Mouse (Mus musculus): ENCODE measurements around the gene Slc38a8.

Gene Slc38a8

DNA sequence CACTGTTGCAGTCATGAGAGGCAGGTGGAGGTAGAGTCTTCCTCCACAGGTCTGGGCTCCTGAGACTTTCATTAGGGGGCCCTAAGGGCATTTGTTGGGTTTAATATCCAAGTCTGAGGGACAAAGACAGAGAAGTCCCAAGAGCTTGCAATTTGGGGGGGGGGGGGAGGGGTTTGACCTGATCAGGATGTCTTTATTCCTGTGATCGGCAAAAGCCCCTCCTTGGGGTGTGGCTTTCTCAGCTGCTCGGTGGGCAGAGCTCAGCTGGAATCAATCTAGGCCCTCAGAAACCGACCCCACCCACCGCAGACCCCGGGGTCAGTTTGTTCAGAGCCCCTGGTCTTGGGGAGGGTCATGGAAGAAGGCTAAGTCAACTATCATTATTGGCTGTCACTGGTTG is at the start of gene Slc38a8:
TSS of gene Slc38a8 (minus strand) at position 101 of the 400 bp plus-strand sequence.
- DNase-seq (ENCODE audit: low spot score in 2 of 2) = no peak

DNA sequence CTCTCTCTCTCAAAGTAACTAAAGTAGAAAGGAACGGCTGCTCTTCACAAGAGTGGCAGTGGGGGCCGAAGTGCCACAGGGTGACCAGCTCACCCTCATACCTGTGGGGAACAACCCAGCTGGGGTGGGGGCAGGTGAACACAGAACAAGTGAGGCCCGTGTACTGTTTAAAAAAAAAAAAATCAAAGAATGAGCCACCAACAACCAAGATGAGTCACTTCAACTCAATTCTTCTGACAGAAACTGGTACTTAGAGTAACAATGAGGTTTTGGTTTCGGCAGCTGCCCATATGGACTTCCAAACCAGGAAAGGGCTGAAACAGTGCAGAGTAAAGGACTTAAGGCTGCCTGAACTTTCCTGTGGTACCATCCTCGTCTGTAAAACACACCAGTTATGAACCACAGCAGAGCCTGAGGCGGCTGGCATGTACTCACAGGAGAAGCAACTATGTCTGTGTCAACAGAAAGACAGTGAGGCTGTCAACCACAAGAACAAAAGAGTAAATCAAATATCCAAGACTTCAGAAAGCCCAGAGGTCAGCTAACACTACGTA is 47.1 kb upstream of the Slc38a8 start:
- no peak for DNase-seq (ENCODE audit: low spot score in 2 of 2)

DNA sequence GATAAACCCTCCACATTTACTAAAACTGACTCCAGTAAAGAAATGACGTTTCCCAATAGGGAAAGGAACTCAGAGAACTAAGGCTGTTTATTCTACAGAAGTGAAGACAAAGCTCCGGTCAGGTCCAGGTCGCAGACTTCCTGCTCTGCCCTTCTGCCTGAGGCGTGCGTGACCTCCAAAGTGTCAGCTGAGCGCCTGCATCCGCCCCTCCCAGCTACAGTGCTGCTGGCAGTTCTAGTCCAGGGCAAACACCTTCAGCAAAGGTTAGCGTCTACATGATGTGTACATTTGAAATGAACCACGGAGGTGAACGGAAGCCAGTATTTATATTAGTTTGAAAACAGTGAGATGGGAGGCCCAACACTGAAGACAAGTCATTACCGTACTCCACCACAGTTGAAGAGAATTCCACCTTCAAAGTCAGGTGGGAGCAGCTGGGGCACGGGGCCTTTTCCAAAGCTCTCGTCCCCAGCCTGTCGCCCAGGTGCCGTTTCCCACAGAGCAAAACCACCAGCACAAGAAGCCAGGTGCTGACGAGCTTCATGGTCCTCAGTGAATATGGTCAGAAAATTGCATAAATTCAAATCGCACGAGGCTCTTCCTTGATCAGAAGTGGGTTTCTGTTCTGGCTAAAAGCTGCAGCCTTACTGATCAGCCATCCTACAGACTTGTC is 45.7 kb upstream of the Slc38a8 start:
- DNase-seq (ENCODE audit: low spot score in 2 of 2) = no peak

DNA sequence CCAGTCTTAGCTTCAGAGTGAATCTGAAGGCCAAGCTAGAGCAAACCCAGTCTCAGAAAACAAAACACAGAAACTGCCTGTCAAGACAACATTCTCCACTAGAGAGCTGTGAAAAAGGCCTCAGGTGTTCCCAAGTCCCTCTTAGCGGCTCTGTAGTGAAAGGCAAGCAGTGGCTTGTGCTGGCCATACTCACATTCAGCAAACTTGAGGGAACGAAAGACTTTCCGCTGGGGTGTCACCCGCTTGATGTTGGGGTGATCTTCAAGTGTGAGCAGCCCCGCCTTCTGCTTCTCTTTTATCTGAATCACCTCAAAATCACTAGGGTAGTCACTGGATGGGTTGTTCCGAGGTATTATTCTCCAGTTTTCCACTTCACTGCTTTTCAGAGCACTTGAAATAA is 44.3 kb upstream of the Slc38a8 start:
- no peak for DNase-seq (ENCODE audit: low spot score in 2 of 2)

DNA sequence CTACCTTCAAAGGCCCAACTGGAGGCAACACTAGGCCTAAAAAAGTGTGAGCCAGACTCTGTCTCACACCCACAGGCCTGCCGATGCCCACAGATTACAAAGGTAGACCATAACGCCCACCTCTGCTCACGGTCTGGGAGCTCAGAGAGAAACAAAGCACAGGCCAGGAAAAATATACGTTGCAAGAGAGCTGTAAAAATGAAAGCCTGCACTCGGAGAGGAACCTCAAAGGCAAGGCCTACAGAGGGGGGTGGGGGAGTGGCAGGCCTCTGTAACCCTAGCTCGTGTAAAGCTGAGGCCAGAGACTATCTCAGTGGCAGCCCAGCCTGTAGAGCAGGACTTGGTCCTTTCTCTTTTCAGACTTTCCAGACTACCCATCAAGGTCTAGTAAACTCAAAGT is 43.7 kb upstream of the Slc38a8 start:
- DNase-seq (ENCODE audit: low spot score in 2 of 2) = no peak

DNA sequence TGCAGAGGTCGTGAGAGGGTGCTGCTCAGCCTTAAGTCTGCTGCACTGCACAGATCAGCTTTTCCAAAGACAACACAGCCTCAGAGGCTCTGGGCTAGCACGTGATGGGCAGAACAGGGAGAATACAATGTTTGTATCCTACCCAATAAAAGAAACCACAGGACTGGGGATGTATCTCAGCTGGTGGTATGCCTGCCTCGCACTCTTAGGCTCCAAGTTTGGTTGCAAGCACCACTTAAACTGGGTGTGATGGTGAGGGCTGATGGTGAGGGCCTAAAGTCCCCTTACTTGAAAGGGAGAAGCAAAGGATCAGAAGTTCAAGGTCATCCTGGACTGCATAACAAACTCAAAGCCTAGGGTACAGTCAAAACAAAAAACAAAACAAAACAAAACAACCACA is 43.1 kb upstream of the Slc38a8 start:
- no peak for DNase-seq (ENCODE audit: low spot score in 2 of 2)

DNA sequence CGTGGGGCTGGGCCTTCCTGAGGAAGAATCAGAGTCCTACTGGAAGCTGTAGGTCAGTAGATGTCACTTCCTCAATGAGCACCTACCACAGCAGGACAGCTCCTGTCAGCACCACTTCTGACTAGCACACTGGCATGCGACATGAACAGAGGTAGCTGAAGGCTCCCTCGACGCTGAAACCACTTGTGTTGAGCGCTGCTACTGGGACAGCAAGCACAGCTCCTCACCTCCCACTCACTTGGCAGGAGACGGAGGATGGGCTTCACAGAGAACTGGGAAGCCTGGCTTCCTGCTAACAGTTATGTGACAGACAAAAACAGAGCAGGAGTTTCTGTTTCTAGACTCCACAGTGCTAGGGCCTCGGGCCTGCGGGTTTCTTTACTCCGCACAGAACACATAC is 30.5 kb upstream of the Slc38a8 start:
- DNase-seq (ENCODE audit: low spot score in 2 of 2) = no peak

DNA sequence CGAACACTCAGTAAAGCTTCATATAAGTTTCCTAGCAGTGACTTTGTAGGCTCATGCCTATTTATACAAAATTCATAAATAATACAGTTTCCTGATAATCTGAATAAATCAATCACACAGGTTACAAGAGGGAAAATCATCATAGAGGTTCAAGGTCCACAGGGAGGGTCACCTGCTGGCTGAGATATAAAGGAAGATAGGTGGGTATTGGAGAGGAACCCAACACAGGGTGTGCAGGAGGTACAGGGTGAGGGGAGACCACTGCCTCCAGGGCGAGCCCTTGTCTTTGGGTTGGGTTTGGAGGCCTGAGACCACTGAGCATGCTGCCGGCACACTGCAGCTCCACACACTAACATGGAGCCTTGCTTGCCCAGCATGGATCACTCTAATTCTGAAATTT is 29.9 kb upstream of the Slc38a8 start:
- no peak for DNase-seq (ENCODE audit: low spot score in 2 of 2)

DNA sequence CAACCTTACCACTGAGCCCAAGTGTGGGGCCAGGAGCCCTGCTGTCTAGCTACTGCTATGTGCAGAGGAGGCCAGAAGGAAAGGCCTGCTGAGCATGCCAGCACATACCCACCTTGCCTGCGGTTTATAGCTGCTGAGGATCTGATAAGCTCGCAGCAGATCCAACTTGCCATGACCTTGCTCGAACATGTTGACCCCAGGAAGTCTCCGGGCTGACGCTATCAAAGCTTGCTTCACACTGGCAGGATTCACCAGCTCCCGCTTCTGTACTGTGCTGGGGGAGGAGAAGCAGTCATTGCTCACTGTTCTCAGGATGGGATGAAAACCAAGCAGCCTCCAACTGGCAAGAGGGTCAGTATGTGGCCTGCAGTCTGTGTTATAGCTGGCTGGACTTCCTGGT is 29.4 kb upstream of the Slc38a8 start:
- DNase-seq (ENCODE audit: low spot score in 2 of 2) = peak; percentile 44 to 62

DNA sequence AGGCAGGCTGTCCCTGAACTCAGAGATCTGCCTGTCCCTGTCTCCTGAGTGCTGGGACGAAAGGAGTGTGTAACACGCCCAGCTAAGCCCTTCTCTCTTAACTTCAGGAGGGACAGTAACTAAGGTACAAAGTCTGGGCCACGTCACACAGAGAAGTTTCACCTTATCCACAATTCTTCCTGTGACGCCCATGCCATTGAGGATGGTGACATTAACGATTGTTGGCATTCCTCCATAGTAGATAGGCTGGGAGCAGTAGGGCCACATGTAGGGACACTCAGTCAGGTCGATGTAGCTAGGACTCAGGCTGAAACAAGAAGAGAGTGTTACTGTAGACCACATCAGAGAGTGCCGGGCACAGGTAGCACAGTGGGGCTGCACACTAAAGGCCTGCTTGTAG is 27.3 kb upstream of the Slc38a8 start:
- DNase-seq (ENCODE audit: low spot score in 2 of 2) = no peak

DNA sequence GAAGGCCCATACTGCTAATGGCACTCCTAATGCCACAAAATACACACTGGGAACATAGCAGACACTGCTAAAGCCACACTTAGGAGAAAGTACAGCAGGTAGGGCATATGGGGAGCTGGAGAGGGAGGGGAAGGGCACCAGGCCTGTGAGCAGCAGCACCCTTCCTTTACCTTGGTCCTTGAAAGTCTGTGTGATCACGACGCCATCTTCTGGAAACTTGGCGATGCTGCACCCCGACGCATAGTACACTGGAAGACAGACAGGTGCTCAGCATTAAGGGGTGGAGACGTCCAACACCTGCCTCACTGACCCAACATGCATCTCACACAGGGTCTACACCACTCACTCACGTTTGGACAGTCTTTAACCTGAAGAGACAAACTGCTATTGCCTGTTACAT is 18.6 kb upstream of the Slc38a8 start:
- no peak for DNase-seq (ENCODE audit: low spot score in 2 of 2)

DNA sequence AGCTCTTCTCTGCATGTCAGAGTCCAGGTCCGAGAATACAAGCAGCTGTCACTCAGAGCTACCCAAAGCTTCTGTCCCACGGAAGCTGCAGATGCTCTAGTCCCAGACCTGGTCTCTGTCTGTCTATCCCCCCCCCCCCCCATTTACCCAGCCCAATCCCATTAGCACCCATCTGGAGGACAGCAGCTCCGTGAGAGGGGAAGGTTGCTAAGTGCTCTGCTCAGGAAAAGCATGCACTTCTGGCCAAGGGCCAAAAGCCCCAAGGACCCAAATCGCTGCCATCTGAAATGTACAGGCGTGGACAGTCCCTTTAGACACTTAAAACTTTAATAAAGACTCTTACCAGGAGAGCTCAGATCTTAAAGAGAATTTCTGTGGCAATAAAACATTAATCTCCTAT is 15.2 kb upstream of the Slc38a8 start:
- DNase-seq (ENCODE audit: low spot score in 2 of 2) = no peak

DNA sequence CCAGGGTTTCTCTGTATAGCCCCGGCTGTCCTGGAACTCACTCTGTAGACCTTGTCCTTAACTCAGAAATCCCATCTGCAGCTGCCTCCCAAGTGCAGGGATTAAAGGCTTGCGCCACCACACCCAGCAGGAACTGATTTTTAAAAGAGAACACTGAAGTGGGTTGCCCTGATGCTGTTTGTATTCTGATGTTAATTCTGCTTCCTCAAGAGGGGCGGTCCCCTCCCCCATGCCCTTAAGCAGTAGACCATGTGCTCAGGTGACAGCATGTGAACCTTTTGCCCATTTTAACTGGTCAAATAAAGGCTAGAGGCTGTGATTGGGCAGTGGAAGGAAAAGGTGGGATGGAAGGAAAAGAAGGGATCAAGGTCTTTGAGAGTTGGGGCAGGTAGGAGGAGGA is 14.3 kb upstream of the Slc38a8 start:
- no peak for DNase-seq (ENCODE audit: low spot score in 2 of 2)

DNA sequence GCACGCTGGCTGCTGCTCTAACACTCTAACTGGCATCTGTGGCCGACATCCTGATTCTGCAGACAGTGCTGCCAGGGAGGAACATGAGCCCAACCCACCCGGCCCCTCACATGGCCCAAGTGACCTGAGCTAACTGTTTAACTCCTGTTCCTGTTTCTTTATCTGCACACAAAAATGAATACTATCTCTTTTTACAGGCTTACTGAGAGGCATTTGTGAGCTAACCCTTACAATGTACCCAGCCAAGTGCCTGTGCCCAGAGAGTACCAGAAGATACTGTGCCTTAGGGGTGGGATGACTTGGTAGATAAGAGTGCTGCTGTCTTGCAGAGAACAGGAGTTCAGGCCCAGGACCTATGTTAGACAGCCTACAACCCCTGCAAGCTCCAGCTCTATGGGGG is 13.4 kb upstream of the Slc38a8 start:
- DNase-seq (ENCODE audit: low spot score in 2 of 2) = no peak

DNA sequence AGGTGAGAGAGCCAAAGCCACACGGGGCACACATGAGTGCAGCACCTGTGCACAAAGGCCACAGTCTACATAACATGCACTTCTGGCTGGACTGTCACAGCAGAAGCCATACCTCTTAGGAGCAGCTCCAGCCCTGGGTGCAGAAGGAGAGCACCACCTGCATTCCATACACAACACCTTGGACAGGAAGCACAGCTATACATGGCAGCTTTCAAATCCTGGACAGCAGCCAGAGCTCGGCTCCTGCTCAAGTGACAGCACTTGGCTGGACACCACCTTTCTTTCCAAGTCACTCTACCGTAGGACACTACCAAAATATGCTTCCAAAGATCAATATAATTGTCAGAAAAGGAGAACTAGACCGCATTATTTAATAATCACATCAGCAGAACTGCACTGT is 11.9 kb upstream of the Slc38a8 start:
- no peak for DNase-seq (ENCODE audit: low spot score in 2 of 2)

DNA sequence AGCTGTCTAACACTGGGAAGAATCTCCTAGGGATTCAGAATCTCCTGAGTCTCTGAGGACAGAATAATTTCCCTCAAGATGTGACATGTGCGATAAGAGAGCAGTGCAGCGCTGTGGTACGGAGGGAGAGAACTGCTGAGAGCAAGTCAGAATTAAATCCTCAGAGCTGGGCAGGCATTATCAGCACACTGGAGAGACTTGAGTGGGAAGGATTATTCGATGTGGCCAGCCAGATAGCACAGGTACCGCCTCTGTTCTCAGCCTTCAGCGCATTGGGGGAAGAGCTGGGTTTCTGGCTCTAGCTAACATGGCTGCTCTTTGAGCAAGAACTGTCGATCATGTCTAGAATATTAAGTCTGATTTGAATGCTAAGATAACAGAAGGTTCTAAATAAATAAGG is 10.2 kb upstream of the Slc38a8 start:
- no peak for DNase-seq (ENCODE audit: low spot score in 2 of 2)

DNA sequence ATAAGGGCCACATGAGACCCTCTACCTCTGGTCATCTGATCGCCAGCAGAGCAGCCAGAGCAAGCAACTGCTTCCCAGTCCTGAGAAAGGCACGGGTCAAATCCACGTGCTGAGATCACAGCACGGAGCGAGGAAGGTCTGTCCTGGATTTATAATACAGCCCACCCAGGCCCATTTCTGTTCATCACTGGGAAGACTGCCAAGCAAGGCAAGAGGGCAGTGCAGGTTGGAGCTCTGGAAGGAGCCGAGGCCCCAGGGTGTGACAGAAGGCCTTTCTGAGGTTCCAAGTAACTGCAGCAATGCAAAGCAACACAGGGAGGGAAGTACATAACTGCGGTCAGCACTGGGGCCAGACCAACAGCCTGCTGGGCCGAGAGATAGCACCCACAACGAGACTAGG is 9.0 kb upstream of the Slc38a8 start:
- no peak for DNase-seq (ENCODE audit: low spot score in 2 of 2)

DNA sequence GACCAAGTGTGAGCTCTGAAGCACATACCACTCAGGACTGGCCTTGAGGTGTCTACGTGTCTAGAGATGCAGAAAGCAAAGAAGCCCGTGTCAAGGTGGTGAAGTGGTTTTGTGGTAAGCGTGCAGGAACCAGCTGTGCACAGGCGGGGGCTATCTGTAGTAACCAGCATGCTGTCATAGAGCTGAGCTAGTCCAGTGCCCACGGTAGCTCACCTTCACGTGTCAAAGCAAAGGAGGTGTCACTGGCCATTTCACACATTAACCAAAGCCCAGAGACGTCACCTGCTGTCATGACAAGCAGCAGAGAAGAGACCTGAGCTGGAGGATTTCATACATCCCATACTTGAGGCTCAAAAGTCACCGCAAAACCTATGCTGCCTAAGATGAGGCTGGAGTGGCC is 4.6 kb upstream of the Slc38a8 start:
- no peak for DNase-seq (ENCODE audit: low spot score in 2 of 2)

DNA sequence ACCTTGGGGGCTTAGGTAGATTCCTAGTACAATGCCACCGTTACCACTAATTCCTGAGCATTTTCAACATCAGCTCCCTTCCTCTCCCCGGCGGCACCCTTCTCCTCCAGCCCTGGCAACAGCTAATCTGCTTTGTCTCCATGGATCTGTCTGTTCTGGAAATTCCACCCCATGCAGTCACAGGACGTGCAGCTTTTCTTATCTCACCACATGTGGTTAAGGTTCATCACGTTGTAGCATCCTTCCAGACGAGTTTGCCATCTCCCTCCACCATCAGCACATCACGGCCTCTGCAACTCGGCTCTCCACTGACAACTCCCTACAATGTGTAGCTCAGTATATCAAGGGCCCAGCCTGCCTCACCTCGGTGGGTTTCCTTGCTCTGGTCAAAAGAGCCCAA is 4.0 kb upstream of the Slc38a8 start:
- no peak for DNase-seq (ENCODE audit: low spot score in 2 of 2)

DNA sequence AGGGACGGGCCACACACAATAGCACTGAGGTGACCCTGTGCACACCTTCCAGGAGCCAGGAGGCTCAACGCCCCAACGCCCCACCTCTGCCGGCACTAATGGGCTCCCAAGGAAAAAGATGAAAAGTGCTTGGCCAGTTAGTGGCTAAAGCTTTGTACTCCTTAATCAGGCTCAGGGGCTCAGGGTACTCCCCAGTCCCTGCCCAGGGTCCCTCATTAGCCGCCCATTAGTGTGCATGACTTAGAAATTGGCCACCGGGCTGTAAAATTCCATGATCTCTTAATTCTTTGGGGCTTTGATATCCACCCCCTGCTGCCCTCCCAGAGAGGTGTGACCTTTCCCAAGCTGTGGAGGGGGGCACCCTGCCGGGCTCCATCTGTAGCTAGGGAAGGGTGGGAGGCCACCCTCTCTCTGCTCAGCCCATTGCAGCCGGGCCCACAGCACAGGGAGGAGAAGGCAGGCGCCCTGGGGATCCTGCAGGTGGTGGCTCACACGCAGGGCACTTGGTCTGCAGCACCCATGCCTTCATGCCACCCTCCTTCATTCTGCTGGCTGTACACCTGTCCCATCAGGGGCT is 1.8 kb upstream of the Slc38a8 start:
- DNase-seq (ENCODE audit: low spot score in 2 of 2) = no peak

DNA sequence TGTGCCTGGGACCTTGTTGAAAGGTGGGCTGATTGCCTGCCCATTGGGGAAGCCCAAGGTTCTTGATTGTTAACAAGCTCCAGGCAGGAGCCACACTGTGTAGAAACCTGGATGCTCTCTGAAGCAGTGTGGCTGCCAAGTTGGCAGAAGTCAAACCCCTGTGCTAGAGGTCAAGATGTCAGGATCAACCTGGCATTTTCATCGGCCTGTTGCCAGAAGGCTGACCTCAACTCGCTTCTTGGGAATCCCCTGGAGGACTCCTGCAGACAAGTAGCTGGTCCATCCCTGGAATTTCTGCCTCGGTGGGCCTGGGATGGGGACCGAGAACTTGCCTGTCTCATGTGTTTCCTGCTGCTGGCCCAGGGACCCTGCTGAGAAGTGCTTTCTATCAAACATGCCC is 613 bp upstream of the Slc38a8 start:
- DNase-seq (ENCODE audit: low spot score in 2 of 2) = no peak

DNA sequence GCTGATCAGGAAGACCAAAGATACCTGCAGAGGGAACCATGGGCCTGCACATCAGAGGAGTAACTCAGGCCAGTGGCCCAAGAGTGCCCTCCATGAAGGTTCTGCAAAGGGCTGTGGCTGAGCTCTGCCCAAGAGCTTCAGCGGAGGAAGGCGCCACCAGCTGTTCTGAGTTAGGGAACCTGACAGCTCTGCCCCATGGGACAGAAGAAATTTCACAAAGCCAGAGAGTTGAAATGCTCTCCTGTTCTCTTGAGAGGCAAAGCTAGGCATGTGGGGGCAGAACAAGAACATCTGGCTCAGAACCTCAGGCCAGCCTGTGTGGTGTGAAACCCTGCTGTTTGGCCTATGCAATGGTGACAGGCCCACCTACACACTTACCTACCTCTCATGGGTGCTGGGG is 1.7 kb downstream of the Slc38a8 start:
- DNase-seq (ENCODE audit: low spot score in 2 of 2) = no peak

DNA sequence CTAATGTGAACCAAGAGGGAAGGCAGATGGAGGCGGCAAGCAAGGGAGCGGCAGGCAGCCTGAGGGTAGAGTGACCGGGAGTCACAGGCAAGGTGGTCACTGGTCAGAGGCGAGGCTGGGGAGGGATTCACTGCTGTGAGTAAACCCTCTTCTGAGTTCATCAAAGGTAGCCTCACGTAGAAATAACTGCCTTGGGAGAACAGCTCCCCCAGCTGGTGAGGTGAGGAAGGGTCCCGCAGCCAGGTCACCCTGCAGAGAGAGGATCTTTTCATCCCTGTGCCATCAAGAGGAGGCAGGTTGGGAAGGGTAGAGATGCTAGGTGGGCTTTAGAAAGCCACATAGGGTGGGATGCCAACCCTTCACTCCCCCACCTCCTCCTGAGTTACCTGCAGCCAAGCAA is 4.7 kb downstream of the Slc38a8 start:
- peak; percentile 51 to 55 for DNase-seq (ENCODE audit: low spot score in 2 of 2)

DNA sequence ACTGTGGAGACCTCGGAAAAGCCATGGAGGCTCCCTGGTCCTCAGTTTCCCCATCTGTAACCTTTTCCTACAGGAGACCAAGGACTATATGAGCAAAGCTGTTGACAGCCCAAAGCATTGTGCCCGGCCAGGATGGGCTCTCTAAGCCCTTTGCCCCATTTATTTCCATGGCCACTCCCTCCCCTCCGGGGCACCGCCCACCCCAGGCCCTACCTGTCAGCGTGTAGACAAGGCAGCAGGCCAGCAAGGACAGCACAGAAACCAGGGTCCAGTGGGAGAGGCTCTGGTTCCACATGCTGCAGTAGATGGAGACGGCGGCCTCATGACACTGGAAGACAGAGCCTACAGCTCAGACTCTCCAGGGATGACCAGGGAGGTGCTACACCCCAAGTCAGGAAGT is 14.4 kb downstream of the Slc38a8 start:
- DNase-seq (ENCODE audit: low spot score in 2 of 2) = no peak

All from urinary bladder, postnatal 36 days (tissue).